Mouse (Mus musculus) neural tube, embryonic 10.5 days (tissue): ENCODE data around the gene Tom1l2.
A peak's percentile ranks its signal among the peaks of the same experiment; 100 is the strongest.

Experiments used
- DNase-seq: peaks from one replicate; pipeline ENCODE4 v3.0.0-alpha.2; 2017; ENCODE audit warnings: low spot score; ENCODE audit errors: extremely low spot score

The Tom1l2 gene

GRCm38 (mm10) chr11:60346537-60346936 lies 6.2 kb downstream of the Tom1l2 start:
- no peak for DNase-seq

GRCm38 (mm10) chr11:60345868-60346267 lies 6.8 kb downstream of the Tom1l2 start:
- no peak for DNase-seq

GRCm38 (mm10) chr11:60339361-60339760 lies 13.3 kb downstream of the Tom1l2 start:
- DNase-seq = no peak

- DNase-seq = peak; percentile 37
Observed at GRCm38 (mm10) chr11:60338291-60338690, 14.4 kb downstream of the Tom1l2 start.

- DNase-seq = no peak
Observed at GRCm38 (mm10) chr11:60335771-60336170, 16.9 kb downstream of the Tom1l2 start.

GRCm38 (mm10) chr11:60334124-60334523 lies 18.6 kb downstream of the Tom1l2 start:
- DNase-seq = no peak

GRCm38 (mm10) chr11:60333461-60333860 lies 19.2 kb downstream of the Tom1l2 start:
- DNase-seq = no peak

GRCm38 (mm10) chr11:60330551-60330950 lies 22.2 kb downstream of the Tom1l2 start:
- no peak for DNase-seq

- DNase-seq = no peak
Observed at GRCm38 (mm10) chr11:60323731-60324130, 29.0 kb downstream of the Tom1l2 start.

GRCm38 (mm10) chr11:60321438-60321837 lies 31.3 kb downstream of the Tom1l2 start:
- DNase-seq = no peak

- no peak for DNase-seq
Observed at GRCm38 (mm10) chr11:60320426-60321037, 32.2 kb downstream of the Tom1l2 start.

- no peak for DNase-seq
Observed at GRCm38 (mm10) chr11:60319257-60320066, 33.2 kb downstream of the Tom1l2 start.

- no peak for DNase-seq
Observed at GRCm38 (mm10) chr11:60318716-60319115, 34.0 kb downstream of the Tom1l2 start.

- no peak for DNase-seq
Observed at GRCm38 (mm10) chr11:60317376-60318102, 35.2 kb downstream of the Tom1l2 start.

- DNase-seq = no peak
Observed at GRCm38 (mm10) chr11:60316883-60317282, 35.8 kb downstream of the Tom1l2 start.

- DNase-seq = no peak
Observed at GRCm38 (mm10) chr11:60316250-60316649, 36.5 kb downstream of the Tom1l2 start.

GRCm38 (mm10) chr11:60311025-60311854 lies 41.5 kb downstream of the Tom1l2 start:
- DNase-seq = peak; percentile 39

- DNase-seq = no peak
Observed at GRCm38 (mm10) chr11:60309875-60310274, 42.8 kb downstream of the Tom1l2 start.

GRCm38 (mm10) chr11:60308506-60309116 lies 44.1 kb downstream of the Tom1l2 start:
- DNase-seq = no peak

GRCm38 (mm10) chr11:60308061-60308460 lies 44.6 kb downstream of the Tom1l2 start:
- DNase-seq = no peak

GRCm38 (mm10) chr11:60307375-60307825 lies 45.3 kb downstream of the Tom1l2 start:
- no peak for DNase-seq
